Mouse (Mus musculus) CH12.LX (cell line): ENCODE measurements around the gene Gngt2.

Source experiments
- CHD1 ChIP-seq: IDR thresholded peaks from 2 replicates; pipeline ENCODE4 v1.6.1; 2012; ENCODE audit warnings: low read depth, low read length, improper control_type of control experiment, inconsistent platforms
- CTCF ChIP-seq, 2 experiments: IDR thresholded peaks in 1 of 2; conservative IDR thresholded peaks in 1 of 2; 2 replicates each; pipeline ENCODE4 v1.5.1; 2011 to 2012; ENCODE audit warnings: low read depth in 2 of 2, low read length in 2 of 2, improper control_type of control experiment in 1 of 2, inconsistent platforms in 1 of 2, mild to moderate bottlenecking in 1 of 2, moderate library complexity in 1 of 2
- E2F4 ChIP-seq: IDR thresholded peaks from 2 replicates; pipeline ENCODE4 v1.6.1; 2011; ENCODE audit warnings: low read depth, low read length, improper control_type of control experiment; ENCODE audit not compliant: insufficient replicate concordance
- ELF1 ChIP-seq: IDR thresholded peaks from 2 replicates; pipeline ENCODE4 v1.6.1; 2014; ENCODE audit warnings: low read depth, mild to moderate bottlenecking, inconsistent platforms, low read length, improper control_type of control experiment
- EP300 ChIP-seq: IDR thresholded peaks from 2 replicates; pipeline ENCODE4 v1.6.1; 2011; ENCODE audit warnings: low read length, improper control_type of control experiment
- JUND ChIP-seq: conservative IDR thresholded peaks from 2 replicates; pipeline ENCODE4 v1.6.1; 2011; ENCODE audit warnings: low read depth, low read length, improper control_type of control experiment
- KAT2A ChIP-seq: IDR thresholded peaks from 2 replicates; pipeline ENCODE4 v1.6.1; 2012; ENCODE audit warnings: low read length, improper control_type of control experiment, inconsistent platforms; ENCODE audit not compliant: insufficient replicate concordance
- NELFE ChIP-seq: IDR thresholded peaks from 2 replicates; pipeline ENCODE4 v1.6.1; 2011; ENCODE audit warnings: low read depth, low read length, improper control_type of control experiment
- POLR2A ChIP-seq: IDR thresholded peaks from 2 replicates; pipeline ENCODE4 v1.6.1; 2011; ENCODE audit warnings: low read depth, mild to moderate bottlenecking, improper control_type of control experiment, low read length
- SIN3A ChIP-seq: IDR thresholded peaks from 2 replicates; pipeline ENCODE4 v1.6.1; 2012; ENCODE audit warnings: low read length, improper control_type of control experiment, inconsistent platforms
- SMC3 ChIP-seq: IDR thresholded peaks from 2 replicates; pipeline ENCODE4 v1.6.1; 2011; ENCODE audit warnings: low read depth, low read length, improper control_type of control experiment
- UBTF ChIP-seq: IDR thresholded peaks from 2 replicates; pipeline ENCODE4 v1.6.1; 2012; ENCODE audit warnings: low read depth, mild to moderate bottlenecking, inconsistent platforms, low read length, improper control_type of control experiment, moderate library complexity
- ZC3H11A ChIP-seq: IDR thresholded peaks from 2 replicates; pipeline ENCODE4 v1.6.1; 2012; ENCODE audit warnings: low read depth, mild to moderate bottlenecking, inconsistent platforms, low read length, improper control_type of control experiment

DNA sequence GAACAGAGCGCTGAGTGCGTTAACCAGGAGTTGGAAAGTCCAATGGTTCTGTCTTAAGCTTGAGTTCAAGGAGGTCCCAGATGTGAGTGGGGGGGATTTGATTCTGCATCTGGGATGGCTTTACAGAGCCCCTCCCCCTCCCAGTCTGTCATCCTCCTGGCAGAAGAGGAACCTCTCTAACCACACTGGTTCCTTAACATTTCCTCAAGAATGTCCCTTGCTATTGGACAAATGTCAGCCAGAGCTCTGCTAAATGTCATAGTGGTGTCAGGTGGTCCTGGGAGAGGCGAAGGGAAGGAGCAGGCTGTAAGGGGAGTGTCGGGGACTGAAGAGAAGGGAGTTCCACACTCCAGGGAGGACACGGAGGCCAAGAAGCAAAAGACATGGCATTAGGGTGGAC, 5.9 kb downstream of the Gngt2 start:
- TF ChIP-seq JUND = no peak
- TF ChIP-seq ZC3H11A = no peak
- TF ChIP-seq NELFE = no peak
- no peak for TF ChIP-seq ELF1
- TF ChIP-seq UBTF = no peak
- TF ChIP-seq SMC3 = no peak
- 0 out of 2 replicates have a peak, but pooled peaks have one; percentile 15 for TF ChIP-seq POLR2A
- TF ChIP-seq CTCF (conservative IDR thresholded peaks at IDR 0.05 in 1 of 2, IDR thresholded peaks at IDR 0.05 in 1 of 2; ENCODE audit: low read depth in 2 of 2, low read length in 2 of 2) = no peak
- no peak for TF ChIP-seq CHD1
- TF ChIP-seq EP300 = no peak
- no peak for TF ChIP-seq E2F4
- no peak; the same call in 1 of the 2 replicates for TF ChIP-seq SIN3A
- no peak for TF ChIP-seq KAT2A
